Mouse (Mus musculus) right cerebral cortex, adult 2 months (tissue): ENCODE data around the gene Atp6v0a1.

ENCODE experiments used
- DNase-seq, 2 experiments: peaks; one replicate each; pipeline ENCODE4 v3.0.0; 2021 to 2022; ENCODE audit warnings: low spot score in 2 of 2

Atp6v0a1 gene

GRCm38 (mm10) chr11:101060126-101060525 lies 50.9 kb downstream of the Atp6v0a1 start:
- DNase-seq = peak; percentile 69 to 70

GRCm38 (mm10) chr11:101061049-101061448 lies 51.8 kb downstream of the Atp6v0a1 start:
- no peak for DNase-seq

- DNase-seq = no peak
Measured at GRCm38 (mm10) chr11:101062165-101062884, 53.1 kb downstream of the Atp6v0a1 start.

- no peak for DNase-seq
Measured at GRCm38 (mm10) chr11:101062971-101063675, 53.9 kb downstream of the Atp6v0a1 start.

GRCm38 (mm10) chr11:101063676-101064327 lies 54.5 kb downstream of the Atp6v0a1 start:
- DNase-seq = peak in 1 of 2 experiments; percentile 52

GRCm38 (mm10) chr11:101064462-101064861 lies 55.2 kb downstream of the Atp6v0a1 start:
- DNase-seq = no peak

GRCm38 (mm10) chr11:101065002-101065401 lies 55.8 kb downstream of the Atp6v0a1 start:
- no peak for DNase-seq

- DNase-seq = peak; percentile 86 to 89
Measured at GRCm38 (mm10) chr11:101066549-101067412, 57.5 kb downstream of the Atp6v0a1 start.

GRCm38 (mm10) chr11:101069391-101070188 lies 60.3 kb downstream of the Atp6v0a1 start, which contains the start of gene Naglu:
TSS of gene Naglu (plus strand) at chr11:101070012.
- DNase-seq = peak; percentile 95 to 97

GRCm38 (mm10) chr11:101070189-101070527 lies 60.9 kb downstream of the Atp6v0a1 start:
- DNase-seq = no peak

GRCm38 (mm10) chr11:101070987-101071386 lies 61.7 kb downstream of the Atp6v0a1 start:
- DNase-seq = no peak

- DNase-seq = no peak
Measured at GRCm38 (mm10) chr11:101071810-101072428, 62.7 kb downstream of the Atp6v0a1 start.

- no peak for DNase-seq
Measured at GRCm38 (mm10) chr11:101078121-101078520, 68.9 kb downstream of the Atp6v0a1 start, which contains the start of gene Hsd17b1. TSS of gene Hsd17b1 (plus strand) at chr11:101078411.

GRCm38 (mm10) chr11:101079746-101080145 lies 70.5 kb downstream of the Atp6v0a1 start:
- DNase-seq = no peak

GRCm38 (mm10) chr11:101080421-101080820 lies 71.2 kb downstream of the Atp6v0a1 start:
- no peak for DNase-seq

GRCm38 (mm10) chr11:101081659-101082058 lies 72.4 kb downstream of the Atp6v0a1 start:
- no peak for DNase-seq

GRCm38 (mm10) chr11:101082208-101083082 lies 73.2 kb downstream of the Atp6v0a1 start, which contains the start of gene Coasy:
TSS of gene Coasy (plus strand) at chr11:101082565.
- peak; percentile 92 for DNase-seq

- DNase-seq = no peak
Measured at GRCm38 (mm10) chr11:101083083-101083697, 73.9 kb downstream of the Atp6v0a1 start.

- DNase-seq = no peak
Measured at GRCm38 (mm10) chr11:101084246-101084645, 75.0 kb downstream of the Atp6v0a1 start.
